Mouse (Mus musculus) liver, postnatal 0 days (tissue): Measurements from ENCODE around the gene Phxr2. TPM values are rescaled to one million over a fixed set of nuclear protein-coding genes. Genes with fewer than 3 reads are reported as not detected.

Experiments
- ATAC-seq: fragments of 200-750 bp; cut with Nextera tagmentation; 2 replicates; pipeline ENCODE4 v1.8.0; 2017; ENCODE audit warnings: mild to moderate bottlenecking, moderate library complexity
- DNase-seq: peaks from one replicate; pipeline ENCODE4 v3.0.0-alpha.2; 2016
- H3K27ac ChIP-seq: fragments of 300-500 bp; sonication (generic); 2 replicates; pipeline ENCODE4 v1.5.1; 2014; ENCODE audit warnings: antibody characterized with exemption, moderate library complexity, mild to moderate bottlenecking, low read depth
- H3K27me3 ChIP-seq: fragments of 300-500 bp; sonication (generic); 2 replicates; pipeline ENCODE4 v1.6.1; 2014; ENCODE audit warnings: low read length, control low read depth, mixed read lengths; ENCODE audit not compliant: insufficient read depth
- H3K36me3 ChIP-seq: fragments of 300-500 bp; sonication (generic); replicated peaks from 2 replicates; pipeline ENCODE4 v1.6.1; 2014; ENCODE audit warnings: mild to moderate bottlenecking, control low read depth, low read length, moderate library complexity, mixed read lengths; ENCODE audit not compliant: insufficient read depth
- H3K4me1 ChIP-seq: fragments of 300-500 bp; sonication (generic); 2 replicates; pipeline ENCODE4 v1.6.1; 2014; ENCODE audit warnings: antibody characterized with exemption, mild to moderate bottlenecking, control low read depth; ENCODE audit not compliant: insufficient read depth
- H3K4me2 ChIP-seq: fragments of 300-500 bp; sonication (generic); 2 replicates; pipeline ENCODE4 v1.6.1; 2014; ENCODE audit warnings: low read depth, mild to moderate bottlenecking, low read length, moderate library complexity, mixed read lengths
- H3K4me3 ChIP-seq: fragments of 300-500 bp; sonication (generic); 2 replicates; pipeline ENCODE4 v1.5.1; 2014; ENCODE audit warnings: low read depth, low read length
- H3K9ac ChIP-seq: fragments of 300-500 bp; sonication (generic); replicated peaks from 2 replicates; pipeline ENCODE4 v1.6.1; 2014; ENCODE audit warnings: mild to moderate bottlenecking, moderate library complexity
- H3K9me3 ChIP-seq: fragments of 300-500 bp; sonication (generic); 2 replicates; pipeline ENCODE4 v1.6.1; 2016; ENCODE audit warnings: mild to moderate bottlenecking, control low read depth, low read length, mixed read lengths
- CTCF ChIP-seq: sonication (generic); IDR thresholded peaks from 2 replicates; pipeline ENCODE4 v1.5.1; 2016; ENCODE audit warnings: antibody characterized with exemption, low read depth
- EP300 ChIP-seq: IDR thresholded peaks from 2 replicates; pipeline ENCODE4 v1.6.1; 2016; ENCODE audit warnings: antibody characterized with exemption, low read depth, mild to moderate bottlenecking
- WGBS: fragments of 180-500 bp; shearing (Covaris S2); extraction: QIAGEN DNeasy Blood & Tissue Kit; methylation state at CpG from one replicate; pipeline ENCODE4 v1.1.7; 2014; ENCODE audit not compliant: insufficient replicate concordance; 5-methylcytosine and 5-hydroxymethylcytosine counted together
- polyA plus RNA-seq: library from polyadenylated mRNA; unstranded; fragments of >200 nt; fragmentation: Nextera tagmentation; extraction: Ambion mirVana; gene quantifications from 2 replicates; pipeline ENCODE4 v1.2.1, GENCODE M21; 2015

The Phxr2 gene
- polyA plus RNA-seq, 1 experiment from 2014 or later: not detected

- peak; percentile 91 for DNase-seq
- ATAC-seq: peak; percentile 88
- peak within 1 kb of the TSS; percentile 96 for H3K4me2 ChIP-seq
- H3K27ac ChIP-seq: peak within 1 kb of the TSS; percentile 85
- WGBS: under 1% methylated on average over 96 of the region's 106 CpGs
- H3K9ac ChIP-seq: peak within 1 kb of the TSS; percentile 85
- no peaks in the 10 kb centered on the region for H3K9me3 ChIP-seq
- peaks cover 11% of the 10 kb centered on the region for H3K4me1 ChIP-seq
- no peaks in the 10 kb centered on the region for H3K27me3 ChIP-seq
- peaks cover 2% of the 10 kb centered on the region; the same call in 1 of the 2 replicates for H3K36me3 ChIP-seq
- peak within 1 kb of the TSS; percentile 92 for H3K4me3 ChIP-seq
- TF ChIP-seq EP300 (no peak), CTCF (no peak)
Observed at GRCm38 (mm10) chr10:99106703-99107631, 19.2 kb downstream of the Phxr2 start, which contains the start of gene Poc1b. Gene Poc1b (plus strand): TSS chr10:99107036.

- peak overlapping the region; percentile 96 for H3K4me2 ChIP-seq
- H3K27ac ChIP-seq: no peak overlapping the region
- DNase-seq (no peak), ATAC-seq (no peak)
- H3K9me3 ChIP-seq: no peaks in the 10 kb centered on the region
- TF ChIP-seq CTCF: no peak
- TF ChIP-seq EP300: no peak
- H3K4me1 ChIP-seq: peaks cover 11% of the 10 kb centered on the region
- H3K36me3 ChIP-seq: peaks cover 2% of the 10 kb centered on the region; the same call in 1 of the 2 replicates
- peak overlapping the region; percentile 92 for H3K4me3 ChIP-seq
- H3K9ac ChIP-seq: peak overlapping the region; percentile 85
- H3K27me3 ChIP-seq: no peaks in the 10 kb centered on the region
- 35% methylated on average over 8 of the region's 8 CpGs for WGBS
Observed at GRCm38 (mm10) chr10:99106311-99106702, 19.8 kb downstream of the Phxr2 start.

- Histone ChIP-seq H3K9me3 (no peaks in the 10 kb centered on the region), H3K27ac (no peak overlapping the region), H3K27me3 (no peaks in the 10 kb centered on the region), H3K4me3 (no peak overlapping the region), H3K9ac (no peak overlapping the region), H3K4me1 (peaks cover 11% of the 10 kb centered on the region), H3K36me3 (peaks cover 2% of the 10 kb centered on the region; the same call in 1 of the 2 replicates), H3K4me2 (no peak overlapping the region)
- TF ChIP-seq CTCF (no peak), EP300 (no peak)
- WGBS: 73% methylated on average over 3 of the region's 3 CpGs
- ATAC-seq (no peak), DNase-seq (no peak)
Observed at GRCm38 (mm10) chr10:99105522-99105921, 20.6 kb downstream of the Phxr2 start.

GRCm38 (mm10) chr10:99097374-99097773 lies 28.8 kb downstream of the Phxr2 start:
- no peak overlapping the region for H3K9ac ChIP-seq
- TF ChIP-seq EP300: no peak
- TF ChIP-seq CTCF: peak; percentile 83
- no peaks in the 10 kb centered on the region for H3K36me3 ChIP-seq
- WGBS: 53% methylated on average over 10 of the region's 10 CpGs
- no peak overlapping the region for H3K27ac ChIP-seq
- no peak overlapping the region for H3K4me2 ChIP-seq
- H3K4me3 ChIP-seq: no peak overlapping the region
- no peaks in the 10 kb centered on the region for H3K9me3 ChIP-seq
- no peaks in the 10 kb centered on the region for H3K27me3 ChIP-seq
- ATAC-seq (no peak), DNase-seq (peak; percentile 43)
- H3K4me1 ChIP-seq: no peaks in the 10 kb centered on the region

GRCm38 (mm10) chr10:99095114-99095513 lies 31.0 kb downstream of the Phxr2 start:
- Histone ChIP-seq H3K27ac (no peak overlapping the region), H3K4me1 (no peaks in the 10 kb centered on the region), H3K27me3 (no peaks in the 10 kb centered on the region), H3K9me3 (no peaks in the 10 kb centered on the region), H3K36me3 (no peaks in the 10 kb centered on the region), H3K9ac (no peak overlapping the region), H3K4me3 (no peak overlapping the region), H3K4me2 (no peak overlapping the region)
- no peak for DNase-seq
- no peak for TF ChIP-seq CTCF
- no peak for TF ChIP-seq EP300
- no peak for ATAC-seq
- 66% methylated on average over 2 of the region's 2 CpGs for WGBS

- ATAC-seq (no peak), DNase-seq (no peak)
- TF ChIP-seq EP300 (no peak), CTCF (no peak)
- H3K9me3 ChIP-seq: no peaks in the 10 kb centered on the region
- H3K4me1 ChIP-seq: no peaks in the 10 kb centered on the region
- H3K27me3 ChIP-seq: no peaks in the 10 kb centered on the region
- no peak overlapping the region for H3K9ac ChIP-seq
- H3K4me3 ChIP-seq: no peak overlapping the region
- no peaks in the 10 kb centered on the region for H3K36me3 ChIP-seq
- 66% methylated on average over 2 of the region's 2 CpGs for WGBS
- H3K4me2 ChIP-seq: no peak overlapping the region
- H3K27ac ChIP-seq: no peak overlapping the region
Observed at GRCm38 (mm10) chr10:99093364-99093763, 32.8 kb downstream of the Phxr2 start.
